Mouse (Mus musculus) midbrain, postnatal 0 days (tissue): ENCODE measurements at regions not wholly inside any gene's neighbourhood (a gene's known extent, or its start where the extent isn't known, plus 50 kb on each side); places are given as distances from the start of the nearest gene placed in this dataset.

Experiments used
- ATAC-seq: fragments of 200-750 bp; cut with Nextera tagmentation; 2 replicates; pipeline ENCODE4 v1.8.0; 2017; ENCODE audit warnings: moderate number of reproducible peaks, mild to moderate bottlenecking, moderate TSS enrichment, moderate library complexity; ENCODE audit not compliant: low FRiP score
- DNase-seq: peaks from one replicate; pipeline ENCODE4 v3.0.0-alpha.2; 2015; ENCODE audit warnings: low spot score
- H3K27ac ChIP-seq: fragments of 300-500 bp; sonication (generic); 2 replicates; pipeline ENCODE4 v1.5.1; 2014; ENCODE audit warnings: low read depth, mild to moderate bottlenecking, low read length, mixed read lengths
- H3K27me3 ChIP-seq: fragments of 300-500 bp; sonication (generic); 2 replicates; pipeline ENCODE4 v1.6.1; 2014; ENCODE audit warnings: low read length, control low read depth, mixed read lengths; ENCODE audit not compliant: insufficient read depth
- H3K36me3 ChIP-seq: fragments of 300-500 bp; sonication (generic); 2 replicates; pipeline ENCODE4 v1.6.1; 2014; ENCODE audit warnings: low read length, control low read depth, mixed read lengths; ENCODE audit not compliant: insufficient read depth
- H3K4me1 ChIP-seq: fragments of 300-500 bp; sonication (generic); 2 replicates; pipeline ENCODE4 v1.6.1; 2014; ENCODE audit warnings: mild to moderate bottlenecking, control low read depth, antibody characterized with exemption, low read length, mixed read lengths; ENCODE audit not compliant: insufficient read depth
- H3K4me2 ChIP-seq: fragments of 300-500 bp; sonication (generic); 2 replicates; pipeline ENCODE4 v1.6.1; 2014; ENCODE audit warnings: low read depth, mild to moderate bottlenecking, low read length, mixed read lengths; ENCODE audit not compliant: poor library complexity, severe bottlenecking
- H3K4me3 ChIP-seq: fragments of 300-500 bp; sonication (generic); 2 replicates; pipeline ENCODE4 v1.5.1; 2014; ENCODE audit warnings: low read depth, mild to moderate bottlenecking, low read length, moderate library complexity
- H3K9ac ChIP-seq: fragments of 300-500 bp; sonication (generic); replicated peaks from 2 replicates; pipeline ENCODE4 v1.6.1; 2014; ENCODE audit warnings: mild to moderate bottlenecking, low read length, moderate library complexity, mixed read lengths; ENCODE audit not compliant: poor library complexity, severe bottlenecking
- H3K9me3 ChIP-seq: fragments of 300-500 bp; sonication (generic); 2 replicates; pipeline ENCODE4 v1.6.1; 2016; ENCODE audit warnings: low read length, control low read depth
- CTCF ChIP-seq: IDR thresholded peaks from 2 replicates; pipeline ENCODE4 v1.5.1; 2016; ENCODE audit warnings: antibody characterized with exemption, mild to moderate bottlenecking
- WGBS: fragments of 180-500 bp; shearing (Covaris S2); extraction: QIAGEN DNeasy Blood & Tissue Kit; methylation state at CpG from one replicate; pipeline ENCODE4 v1.1.7; 2014; 5-methylcytosine and 5-hydroxymethylcytosine counted together

DNA sequence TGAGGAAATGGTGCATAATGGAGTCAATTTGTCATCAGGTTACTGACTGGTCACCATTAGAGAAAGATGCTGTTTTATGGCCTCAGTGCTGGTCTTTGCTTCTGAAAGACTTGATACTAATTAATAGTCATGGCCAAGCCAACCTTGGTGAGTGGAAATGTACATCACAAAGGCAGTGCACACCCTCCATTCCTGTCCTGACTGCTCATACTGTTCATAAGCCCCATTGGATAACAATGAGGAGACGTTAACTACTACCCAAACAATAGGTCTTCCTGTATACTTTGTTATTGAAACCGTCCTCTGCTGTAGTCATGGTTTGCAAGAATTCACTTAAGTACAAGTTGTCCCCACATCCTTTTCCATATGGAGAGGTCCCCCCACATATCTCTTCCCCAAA lies 605.8 kb upstream of the Slc35b3 start:
- ATAC-seq (no peak), DNase-seq (no peak)
- H3K4me2 ChIP-seq: no peak overlapping the region
- no peaks in the 10 kb centered on the region for H3K36me3 ChIP-seq
- H3K9ac ChIP-seq: no peak overlapping the region
- no peaks in the 10 kb centered on the region for H3K9me3 ChIP-seq
- H3K27ac ChIP-seq: no peak overlapping the region
- no peaks in the 10 kb centered on the region for H3K27me3 ChIP-seq
- H3K4me3 ChIP-seq: no peak overlapping the region
- no peak for TF ChIP-seq CTCF
- 92% methylated on average over 2 of the region's 2 CpGs for WGBS
- H3K4me1 ChIP-seq: no peaks in the 10 kb centered on the region

DNA sequence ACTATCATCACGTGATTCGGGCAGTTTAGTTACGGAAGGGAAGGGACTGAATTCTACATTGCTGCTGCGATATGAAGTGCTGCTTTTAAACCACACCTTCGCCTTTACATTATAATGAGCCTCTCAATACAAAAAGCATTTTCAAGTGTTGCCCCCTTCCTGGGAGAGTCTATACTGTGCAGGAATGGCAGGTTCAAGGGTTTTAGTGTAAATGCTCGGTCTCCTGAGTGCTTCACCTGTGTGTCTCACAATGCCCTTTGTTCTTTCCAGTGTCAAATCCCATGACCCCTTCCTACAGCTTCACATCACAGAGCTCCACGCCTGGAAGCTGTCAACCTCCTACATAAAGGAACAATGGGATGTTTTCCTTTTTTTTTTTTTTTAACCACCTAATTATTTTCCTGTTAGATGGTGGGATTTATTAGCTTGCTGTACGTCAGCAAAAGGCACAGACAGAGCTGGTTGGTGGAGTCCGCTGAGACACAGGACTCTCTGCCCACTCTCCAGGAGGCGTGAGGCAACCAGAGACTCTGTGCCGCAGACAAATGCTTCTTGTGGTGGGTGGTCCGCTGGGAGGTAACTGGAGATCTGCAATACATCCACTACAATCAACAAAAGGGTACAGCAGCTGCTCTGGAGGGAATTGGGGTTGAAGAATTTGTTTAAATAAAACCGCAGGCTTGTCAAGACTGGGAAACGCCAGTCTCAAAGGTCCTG lies 577.2 kb upstream of the Slc35b3 start:
- Histone ChIP-seq H3K4me3 (no peak overlapping the region), H3K36me3 (no peaks in the 10 kb centered on the region), H3K27ac (no peak overlapping the region), H3K9ac (no peak overlapping the region), H3K9me3 (no peaks in the 10 kb centered on the region), H3K4me2 (no peak overlapping the region), H3K27me3 (no peaks in the 10 kb centered on the region), H3K4me1 (no peaks in the 10 kb centered on the region)
- TF ChIP-seq CTCF: no peak
- WGBS: 40% methylated on average over 14 of the region's 14 CpGs
- ATAC-seq (no peak), DNase-seq (no peak)

DNA sequence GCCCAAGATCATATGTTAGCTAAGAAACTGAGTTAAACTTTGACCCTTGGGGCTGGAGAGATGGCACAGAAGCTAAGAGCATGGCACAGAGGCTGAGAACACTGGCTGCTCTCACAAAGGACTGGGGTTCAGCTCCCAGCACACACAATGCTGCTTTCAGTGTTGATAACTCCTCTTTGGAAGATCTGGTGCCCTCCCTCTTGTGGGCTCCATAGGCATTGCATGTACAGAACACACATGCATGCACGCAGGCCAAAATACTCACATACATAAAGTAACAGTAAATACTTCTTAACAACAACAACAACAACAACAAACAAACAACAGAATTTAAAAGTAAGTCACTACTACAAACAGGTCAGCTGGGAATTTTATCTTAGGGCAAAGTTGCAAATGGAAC lies 565.8 kb upstream of the Slc35b3 start:
- H3K9me3 ChIP-seq: no peaks in the 10 kb centered on the region
- ATAC-seq (no peak), DNase-seq (no peak)
- H3K4me2 ChIP-seq: no peak overlapping the region
- H3K27me3 ChIP-seq: peaks cover 10% of the 10 kb centered on the region; the same call in 1 of the 2 replicates
- H3K4me3 ChIP-seq: no peak overlapping the region
- no peak overlapping the region for H3K27ac ChIP-seq
- 86% methylated on average over 1 of the region's 1 CpGs for WGBS
- peak; percentile 44 for TF ChIP-seq CTCF
- no peak overlapping the region for H3K9ac ChIP-seq
- no peaks in the 10 kb centered on the region for H3K36me3 ChIP-seq
- no peaks in the 10 kb centered on the region for H3K4me1 ChIP-seq

DNA sequence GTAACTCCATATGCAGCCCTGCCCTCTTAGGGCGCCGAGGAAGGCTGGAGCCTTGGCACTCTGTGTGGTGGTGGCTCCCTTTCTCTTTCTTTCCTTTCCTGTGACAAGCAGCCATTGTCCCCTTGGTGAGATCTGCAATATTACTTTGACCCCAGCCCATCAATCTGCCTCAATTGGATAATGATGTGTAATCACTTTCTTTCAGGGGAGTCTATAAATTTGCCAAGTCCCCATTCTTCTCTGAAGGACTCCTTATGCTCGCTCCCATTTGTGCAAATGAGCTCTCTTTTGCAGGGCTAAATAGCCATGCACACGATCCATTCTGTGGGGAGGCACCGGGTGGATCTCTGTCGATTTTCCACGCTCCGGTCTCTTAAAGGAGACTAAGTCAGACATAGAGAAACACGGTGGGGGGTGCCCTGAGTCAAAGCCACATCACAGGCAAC lies 563.2 kb upstream of the Slc35b3 start:
- 12% methylated on average over 9 of the region's 9 CpGs for WGBS
- Histone ChIP-seq H3K4me1 (no peaks in the 10 kb centered on the region), H3K36me3 (no peaks in the 10 kb centered on the region), H3K27me3 (peaks cover 17% of the 10 kb centered on the region), H3K4me2 (no peak overlapping the region), H3K9ac (no peak overlapping the region), H3K4me3 (no peak overlapping the region), H3K27ac (no peak overlapping the region), H3K9me3 (no peaks in the 10 kb centered on the region)
- DNase-seq (peak; percentile 73), ATAC-seq (no peak)
- TF ChIP-seq CTCF: no peak

DNA sequence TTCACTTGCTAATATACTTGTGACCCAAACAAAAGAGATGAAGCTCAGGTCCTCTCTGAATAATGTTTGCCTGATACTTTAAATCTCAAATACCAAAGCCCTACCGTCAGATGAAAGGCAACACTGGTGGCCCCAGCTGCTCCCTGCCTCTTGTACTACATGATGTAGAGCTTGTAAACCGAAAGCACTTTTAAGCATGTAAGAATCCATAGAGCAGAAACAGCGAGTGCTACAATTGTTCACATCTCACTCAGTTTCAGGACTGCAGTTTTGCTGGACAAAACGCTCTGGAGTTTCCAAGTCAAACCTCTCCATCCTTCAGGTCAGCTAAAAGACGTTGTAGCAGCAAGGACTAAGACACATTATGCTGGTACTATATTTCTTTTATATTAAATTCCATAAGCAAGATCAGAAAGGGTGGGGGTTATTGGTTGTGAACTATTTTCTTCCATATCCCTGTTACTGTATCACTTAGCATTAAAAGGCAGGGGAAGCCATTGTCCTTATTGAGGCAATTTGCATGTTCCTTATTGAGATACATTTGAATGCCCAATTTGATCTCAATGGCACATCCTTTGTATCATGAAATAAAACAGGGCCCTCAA lies 562.7 kb upstream of the Slc35b3 start:
- ATAC-seq: no peak
- Histone ChIP-seq H3K27me3 (peaks cover 14% of the 10 kb centered on the region), H3K4me1 (no peaks in the 10 kb centered on the region), H3K9ac (no peak overlapping the region), H3K4me2 (no peak overlapping the region), H3K27ac (no peak overlapping the region), H3K4me3 (no peak overlapping the region), H3K9me3 (no peaks in the 10 kb centered on the region), H3K36me3 (no peaks in the 10 kb centered on the region)
- WGBS: 36% methylated on average over 5 of the region's 5 CpGs
- no peak for TF ChIP-seq CTCF
- DNase-seq: no peak

DNA sequence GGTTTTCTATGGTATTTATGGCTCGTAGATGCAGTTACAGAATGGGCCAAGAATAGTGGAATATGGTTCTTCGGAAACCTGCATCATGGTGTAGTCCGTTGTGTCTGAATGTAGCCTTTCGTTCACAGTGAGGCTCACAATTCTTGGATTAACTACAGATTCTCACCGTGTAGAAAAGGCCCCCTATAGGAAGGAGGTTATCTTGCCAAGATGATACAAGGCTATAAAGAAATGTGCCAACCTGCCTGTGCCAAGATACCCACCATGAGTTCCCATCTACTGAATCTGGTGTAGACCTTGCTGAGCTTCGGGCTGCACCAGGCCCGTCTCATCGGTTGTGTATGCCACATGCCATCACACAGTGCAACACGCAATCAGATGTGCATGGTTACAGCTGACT lies 560.2 kb upstream of the Slc35b3 start:
- no peak overlapping the region for H3K4me3 ChIP-seq
- ATAC-seq: no peak
- H3K27me3 ChIP-seq: peaks cover 9% of the 10 kb centered on the region

More for the DNA sequence above, 560.2 kb upstream of the Slc35b3 start:
- WGBS: 95% methylated on average over 9 of the region's 9 CpGs
- TF ChIP-seq CTCF: no peak
- Histone ChIP-seq H3K36me3 (no peaks in the 10 kb centered on the region), H3K4me1 (no peaks in the 10 kb centered on the region), H3K9me3 (no peaks in the 10 kb centered on the region), H3K27ac (no peak overlapping the region), H3K9ac (no peak overlapping the region), H3K4me2 (no peak overlapping the region)
- DNase-seq: no peak
